Mouse (Mus musculus) ES-E14 (cell line): ENCODE results near the gene Dtd1.

ENCODE experiments used
- MAFK ChIP-seq: IDR thresholded peaks from 2 replicates; pipeline ENCODE4 v1.6.1; 2014; ENCODE audit warnings: mild to moderate bottlenecking, low read depth, low read length, inconsistent platforms; ENCODE audit not compliant: insufficient read depth
- ZNF384 ChIP-seq: IDR thresholded peaks from 2 replicates; pipeline ENCODE4 v1.6.1; 2012; ENCODE audit warnings: low read depth, low read length, inconsistent platforms

DNA sequence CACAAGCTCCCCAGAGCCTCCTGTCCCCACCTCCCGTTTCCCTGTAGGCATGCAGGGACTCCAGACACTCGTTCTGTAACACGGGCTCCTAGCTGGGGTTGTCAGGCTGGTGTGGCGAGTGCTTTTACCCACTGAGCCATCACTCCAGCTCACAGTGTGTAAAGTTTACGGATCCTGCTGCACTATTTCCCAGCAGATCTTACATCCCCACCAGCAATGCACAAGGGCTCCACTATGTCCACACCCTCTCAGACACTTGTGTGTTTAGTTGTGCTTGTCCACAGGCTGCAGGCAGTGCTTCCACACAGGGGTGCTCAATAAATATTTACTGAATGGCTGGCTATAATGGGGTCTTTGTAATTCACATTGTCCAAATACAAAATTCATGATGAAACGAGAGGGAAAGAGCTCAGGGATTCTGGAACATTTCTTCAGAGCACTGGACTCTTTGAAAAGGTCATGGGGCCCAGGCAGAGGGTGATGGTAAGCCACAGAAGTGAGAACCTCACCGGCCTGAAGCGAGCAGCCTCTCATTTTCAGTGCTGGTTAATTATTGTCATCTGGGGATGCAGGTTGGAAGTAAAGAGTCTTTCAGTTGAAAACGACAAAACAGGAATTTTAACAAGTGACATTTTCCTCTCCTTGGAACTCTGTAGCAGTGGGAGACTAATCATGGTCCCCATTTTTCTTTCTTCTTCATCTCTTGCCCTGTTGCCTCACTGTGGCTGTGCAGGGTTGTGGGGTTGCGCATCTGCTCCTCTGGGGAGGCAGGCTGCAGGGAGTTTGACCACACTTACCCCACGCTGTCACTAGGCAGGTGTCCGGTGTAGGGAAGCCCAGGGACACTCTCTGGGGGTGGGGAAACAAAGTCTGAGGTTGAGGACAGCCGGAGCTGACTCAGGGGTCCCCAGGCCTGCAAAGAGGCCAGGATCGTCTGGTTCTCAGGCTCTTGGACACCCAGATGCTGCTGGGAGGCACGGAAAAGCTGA, 208.4 kb downstream of the Dtd1 start:
- TF ChIP-seq ZNF384, result no peak
- no peak for TF ChIP-seq MAFK
